Mouse (Mus musculus): Measurements from ENCODE around the gene Plekhg6.
A peak's percentile ranks its signal among the peaks of the same experiment; 100 is the strongest.

Plekhg6 gene

DNA sequence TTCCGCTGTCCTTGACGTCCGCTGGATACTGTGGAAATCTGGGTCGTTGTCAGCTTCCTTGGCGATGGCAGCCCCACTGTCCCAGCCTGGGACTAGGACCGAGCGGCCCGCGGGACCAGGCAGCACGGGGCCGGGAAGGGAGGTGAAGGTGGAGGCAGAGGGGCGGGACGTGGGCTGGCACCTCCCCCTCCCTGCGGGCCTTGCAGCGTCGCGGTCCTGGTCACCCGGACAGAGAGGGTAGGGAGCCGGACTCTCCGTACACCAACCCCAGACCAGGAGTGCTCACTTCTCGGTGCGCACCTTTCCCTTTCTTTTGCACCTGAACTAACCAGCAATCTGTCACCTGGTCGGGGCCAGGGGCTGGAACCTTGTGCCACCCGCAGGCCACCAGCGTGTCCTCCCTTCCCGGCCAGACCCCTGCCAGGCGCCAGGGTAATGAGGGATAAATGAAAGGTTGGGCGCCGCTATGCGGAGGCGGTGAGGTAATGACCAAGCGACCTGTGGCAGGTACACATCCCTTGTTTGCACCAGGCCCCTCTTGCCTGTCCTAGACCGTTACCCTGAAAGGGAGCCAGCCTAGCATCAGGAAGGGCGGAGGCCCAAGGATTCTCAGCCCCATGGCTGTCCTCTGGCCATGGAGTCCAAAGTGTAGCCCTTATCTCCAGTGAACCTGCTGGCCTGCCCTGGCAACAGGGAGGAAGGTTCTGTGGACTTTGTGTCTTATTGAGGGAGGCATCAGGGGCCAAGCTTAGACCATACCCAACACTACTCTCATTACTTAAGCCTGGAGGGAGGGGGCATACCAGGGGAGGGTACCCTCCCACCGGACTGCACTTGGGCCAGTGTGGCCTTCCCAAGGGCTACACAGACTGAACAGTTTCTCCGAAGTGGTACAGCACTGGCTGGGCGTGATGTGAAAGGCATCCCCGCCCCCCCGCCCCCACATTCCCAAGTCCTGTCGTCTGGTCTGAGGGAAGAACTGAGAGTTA, at the start of gene Plekhg6:
Plekhg6 (minus strand) TSS at position 422 of the 989 bp plus-strand sequence.
- no peak for DNase-seq (ENCODE audit: low spot score in 2 of 2)

DNA sequence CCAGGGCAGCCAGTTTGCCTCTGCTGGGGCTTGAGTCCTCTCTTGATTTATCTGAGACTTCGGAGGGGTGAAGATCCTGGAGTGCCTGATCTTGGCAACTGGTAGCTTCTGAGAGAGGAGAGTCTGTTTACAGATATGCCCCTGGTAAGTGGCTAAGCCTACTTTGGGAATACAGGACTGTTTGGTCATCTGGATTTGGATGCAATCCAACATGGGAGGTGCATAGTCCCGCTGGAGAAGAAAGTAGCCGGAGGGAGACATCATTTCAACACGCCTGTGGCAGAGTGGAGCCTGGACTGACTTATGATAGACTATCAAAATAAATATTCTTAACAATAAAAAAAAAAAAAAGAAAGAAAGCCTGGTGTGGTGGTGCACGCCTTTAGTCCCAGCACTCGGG, 49.1 kb upstream of the Plekhg6 start:
- DNase-seq (ENCODE audit: low spot score in 2 of 2): no peak

DNA sequence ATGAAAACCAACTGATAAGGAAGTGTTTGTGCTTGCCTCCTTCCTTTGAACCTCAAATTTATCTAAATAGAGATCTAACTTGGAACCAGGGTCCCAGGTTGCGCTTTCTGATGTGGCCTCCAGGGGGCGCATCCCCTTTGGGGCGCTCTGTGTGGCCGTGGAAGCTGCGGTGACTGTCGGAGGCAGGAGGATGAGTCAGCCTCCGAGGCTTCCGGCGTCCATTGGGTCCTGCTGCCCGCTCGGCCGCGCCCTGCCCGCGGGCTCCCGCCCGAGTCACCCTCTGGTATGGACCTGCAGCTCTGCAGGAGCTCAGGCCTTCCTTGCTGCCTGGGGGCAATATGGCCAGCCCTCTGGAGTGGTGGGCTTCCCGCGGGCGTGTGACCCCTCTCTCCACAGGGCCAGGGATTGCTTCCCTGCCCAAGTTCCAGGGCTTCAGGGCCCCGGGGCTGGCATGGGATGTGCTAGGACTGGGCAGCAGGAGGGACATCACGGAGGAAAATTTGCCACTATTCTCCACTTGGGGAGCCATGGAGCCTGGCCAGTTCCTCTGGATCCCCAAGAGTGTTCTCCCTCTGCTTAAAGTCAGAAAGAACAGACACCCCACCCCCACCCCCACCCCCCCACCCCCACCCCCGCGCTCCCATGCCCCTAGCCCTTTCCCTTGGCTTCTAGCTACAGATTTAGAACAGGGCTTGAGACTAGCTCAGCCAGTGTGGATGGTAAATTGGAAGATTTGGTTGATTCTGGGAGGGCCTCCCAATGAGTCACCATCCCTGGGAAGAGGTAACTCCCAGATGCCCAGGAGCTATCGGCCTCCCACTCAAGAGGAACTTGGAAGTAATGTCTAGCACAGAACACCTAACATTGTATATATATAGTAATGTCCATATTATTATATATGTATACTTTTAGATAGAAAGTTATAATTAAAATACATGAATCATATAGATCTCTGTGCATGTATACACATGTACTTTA, 46.1 kb upstream of the Plekhg6 start:
- DNase-seq (ENCODE audit: low spot score in 2 of 2): peak; percentile 62 to 73

DNA sequence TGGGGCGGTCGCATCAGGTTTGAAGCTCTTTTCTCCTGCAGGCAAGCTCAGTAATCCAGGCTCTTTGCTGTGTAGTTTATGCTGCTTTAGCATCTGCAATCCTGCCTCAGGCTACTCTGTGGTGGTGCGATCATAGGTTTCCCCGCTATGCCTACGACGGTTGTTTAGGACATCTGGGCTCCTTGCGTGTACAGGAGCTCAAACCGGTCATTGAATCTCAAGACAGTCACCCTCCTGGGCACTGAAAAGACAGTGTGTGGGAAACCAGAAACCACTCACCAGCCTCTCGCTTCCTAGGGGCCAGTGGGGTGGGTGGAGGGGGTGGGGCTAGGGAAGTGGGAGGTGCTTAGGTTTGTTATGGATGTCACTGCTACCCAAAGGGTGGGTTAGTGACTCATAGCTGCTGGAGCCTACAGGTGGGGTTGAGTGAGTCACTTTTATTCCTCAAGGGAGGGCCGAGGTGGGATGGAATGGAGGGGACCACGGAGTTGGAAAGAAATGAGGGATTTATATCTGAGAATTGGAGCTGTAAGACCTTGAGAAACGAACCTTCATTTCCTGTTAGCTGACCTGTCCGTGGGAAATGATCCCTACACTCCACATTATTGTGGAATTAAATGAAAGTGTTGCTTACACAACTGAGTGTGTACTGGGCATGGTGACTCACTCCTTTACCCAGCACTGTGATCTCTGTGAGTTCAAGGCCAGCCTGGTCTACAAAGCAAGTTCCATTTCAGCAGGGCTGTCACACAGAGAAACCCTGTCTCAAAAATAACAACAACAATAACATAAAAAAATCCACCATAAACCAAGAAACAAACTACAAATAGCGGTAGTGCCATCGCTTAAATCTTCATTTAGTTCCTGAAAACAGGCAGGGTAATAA, 44.9 kb upstream of the Plekhg6 start:
- no peak for DNase-seq (ENCODE audit: low spot score in 2 of 2)

DNA sequence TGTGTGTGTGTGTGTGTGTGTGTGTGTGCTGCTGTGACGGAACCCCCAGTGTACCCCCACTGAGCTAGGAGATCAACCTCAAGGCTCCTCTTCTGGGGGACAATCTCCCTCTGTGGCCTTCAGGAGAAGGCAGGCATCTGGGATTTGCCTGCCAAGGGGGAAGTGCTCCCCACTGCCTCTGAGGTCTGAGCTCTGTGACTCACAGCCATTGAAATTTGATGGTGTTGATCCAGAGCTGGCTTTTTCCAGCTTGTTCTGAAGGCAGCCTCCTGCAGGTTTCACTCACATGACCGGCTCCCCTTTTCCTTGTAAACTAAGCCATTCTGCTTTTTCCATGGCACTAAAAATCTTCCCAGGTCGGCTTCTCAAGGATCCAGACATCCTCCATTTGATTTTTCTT, 43.6 kb upstream of the Plekhg6 start:
- DNase-seq (ENCODE audit: low spot score in 2 of 2): no peak

DNA sequence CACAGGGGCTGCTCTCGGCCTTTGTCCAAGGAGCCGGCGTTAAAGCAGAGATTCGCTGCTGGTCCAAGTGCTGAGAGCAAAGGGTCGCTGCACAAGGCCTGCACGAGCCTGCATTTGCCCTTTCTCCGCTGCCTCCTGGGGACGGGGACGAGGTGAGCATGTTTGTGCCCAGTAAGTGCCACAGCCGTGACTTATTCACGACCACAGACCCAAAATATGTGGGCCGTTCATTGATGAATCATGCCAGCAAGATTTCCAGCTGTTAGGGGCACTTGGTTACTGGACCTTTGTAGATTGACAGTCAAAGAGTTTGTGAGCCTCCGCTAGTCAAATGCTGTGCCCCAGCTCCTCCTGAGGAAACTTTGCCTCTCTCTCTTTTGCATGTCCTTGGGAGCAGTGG, 42.9 kb upstream of the Plekhg6 start:
- no peak for DNase-seq (ENCODE audit: low spot score in 2 of 2)

DNA sequence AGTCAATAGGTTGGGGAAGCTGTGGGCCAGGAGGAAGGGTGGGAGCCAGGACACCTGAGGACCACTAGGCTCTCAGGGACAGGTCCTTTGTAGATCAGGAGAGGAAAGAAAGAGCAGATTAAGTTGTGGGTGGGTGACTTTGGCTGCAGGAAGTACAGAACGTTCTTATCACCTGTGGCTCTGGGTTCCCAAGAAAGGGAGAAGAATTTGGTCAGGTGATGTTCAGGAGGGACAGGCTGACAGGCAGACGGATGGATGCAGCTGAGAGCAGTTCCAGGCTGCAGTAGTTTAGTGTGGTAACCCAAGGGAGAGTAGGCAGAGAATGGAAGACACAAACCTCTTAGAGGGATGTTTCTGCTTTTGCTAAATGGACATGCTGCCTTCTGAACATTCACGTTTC, 42.5 kb upstream of the Plekhg6 start:
- no peak for DNase-seq (ENCODE audit: low spot score in 2 of 2)

DNA sequence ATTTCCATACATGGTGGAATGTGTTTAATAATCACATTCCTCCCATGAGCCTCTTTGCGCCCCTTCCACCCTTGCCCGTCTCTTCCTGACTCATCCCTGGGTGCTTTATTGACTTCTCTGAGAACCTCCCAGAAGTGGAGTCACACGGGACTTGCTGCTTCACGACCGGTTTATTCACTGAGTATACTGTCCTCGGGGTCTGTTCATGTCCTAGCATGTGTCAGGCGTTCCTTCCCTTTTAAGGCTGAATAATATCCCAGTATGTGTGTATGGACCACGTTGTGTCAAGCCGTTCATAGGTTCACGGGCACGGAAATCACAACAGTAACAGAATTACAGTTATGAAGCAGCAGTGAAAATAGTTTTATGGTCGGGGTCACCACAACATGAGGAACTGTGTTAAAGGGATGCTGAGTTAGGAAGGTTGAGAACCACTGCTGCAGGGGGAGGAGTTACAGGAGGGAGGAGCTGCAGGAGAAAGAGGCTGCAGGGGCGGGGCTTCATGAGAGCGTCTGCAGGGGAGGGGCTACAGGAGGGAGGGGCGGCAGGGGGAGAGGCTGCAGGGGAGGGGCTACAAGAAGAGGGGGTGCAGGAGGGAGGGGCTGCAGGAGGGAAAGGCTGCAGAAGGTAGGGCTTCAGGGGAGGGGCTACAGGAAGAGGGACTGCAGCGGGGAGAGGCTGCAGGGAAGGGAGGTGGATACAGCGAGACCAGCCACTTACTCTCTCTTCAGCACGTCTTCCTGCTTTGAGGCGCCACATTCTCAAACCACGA, 41.6 kb upstream of the Plekhg6 start:
- DNase-seq (ENCODE audit: low spot score in 2 of 2): no peak

DNA sequence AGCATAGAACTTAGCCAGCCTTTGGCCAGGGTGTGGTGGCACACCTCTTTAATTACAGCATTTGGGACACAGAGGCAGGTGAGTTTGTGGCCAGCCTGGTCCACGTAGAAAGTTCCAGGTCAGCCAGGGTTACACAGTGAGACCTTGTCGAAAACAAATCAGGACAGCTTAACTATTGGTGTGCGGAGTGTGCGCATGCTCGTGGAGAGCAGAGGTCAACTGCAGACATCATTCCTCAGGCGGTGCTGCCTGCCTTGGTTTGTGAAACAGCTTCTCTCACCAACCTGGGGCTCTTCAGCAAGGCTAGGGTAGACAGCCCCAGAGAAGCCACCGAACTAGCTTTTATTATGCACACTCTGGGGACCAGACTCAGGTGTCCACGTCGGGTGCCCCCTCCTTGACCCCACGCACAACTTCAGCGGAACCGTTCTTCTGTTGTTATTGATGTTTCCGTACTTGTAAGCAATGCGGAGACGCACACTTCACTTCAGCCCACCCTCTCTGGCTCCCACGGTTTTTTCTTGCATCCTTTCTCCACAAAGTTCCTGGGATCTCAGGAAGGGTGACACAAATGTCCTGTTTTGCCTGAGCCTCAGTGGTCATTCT, 40.0 kb upstream of the Plekhg6 start:
- DNase-seq (ENCODE audit: low spot score in 2 of 2): no peak

DNA sequence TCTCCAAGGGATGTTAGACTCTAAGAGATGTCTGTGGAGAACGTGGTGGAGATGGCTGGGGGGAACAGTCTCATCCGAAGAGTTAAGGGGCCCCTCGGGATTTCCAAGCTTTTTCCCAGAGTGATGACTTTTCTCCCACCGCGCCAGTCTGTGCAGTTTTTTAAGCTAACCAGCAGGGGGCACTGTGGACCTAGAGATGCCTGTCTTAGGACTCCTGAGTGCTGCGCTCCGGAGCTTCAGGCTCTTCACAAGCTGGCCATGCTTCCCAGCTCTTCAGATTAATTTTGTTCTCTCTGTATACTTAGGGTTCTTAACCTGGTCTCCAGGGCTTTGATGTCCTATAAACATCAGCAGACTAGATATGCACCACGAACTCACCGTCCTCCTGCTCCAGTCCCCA, 38.2 kb upstream of the Plekhg6 start:
- peak; percentile 69 to 77 for DNase-seq (ENCODE audit: low spot score in 2 of 2)

DNA sequence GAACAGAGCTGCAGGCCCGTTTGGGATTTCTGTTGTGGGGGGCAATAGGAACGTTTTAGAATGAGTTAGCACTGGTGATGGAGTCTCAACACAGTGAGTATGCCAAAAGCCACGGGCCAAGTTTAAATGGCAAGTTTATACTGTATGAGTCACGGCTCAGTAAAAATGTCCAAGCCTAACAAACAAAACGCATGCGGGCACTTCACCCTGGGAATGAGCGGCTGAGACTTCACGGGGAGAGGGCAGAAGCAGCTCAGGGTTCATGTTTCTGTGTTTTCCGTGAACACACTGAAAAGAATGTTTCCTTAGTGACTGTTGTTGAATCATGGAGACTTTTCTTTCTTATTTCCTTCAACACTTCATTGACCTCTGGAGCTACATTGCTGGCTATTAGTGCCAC, 32.7 kb upstream of the Plekhg6 start:
- DNase-seq (ENCODE audit: low spot score in 2 of 2): no peak

DNA sequence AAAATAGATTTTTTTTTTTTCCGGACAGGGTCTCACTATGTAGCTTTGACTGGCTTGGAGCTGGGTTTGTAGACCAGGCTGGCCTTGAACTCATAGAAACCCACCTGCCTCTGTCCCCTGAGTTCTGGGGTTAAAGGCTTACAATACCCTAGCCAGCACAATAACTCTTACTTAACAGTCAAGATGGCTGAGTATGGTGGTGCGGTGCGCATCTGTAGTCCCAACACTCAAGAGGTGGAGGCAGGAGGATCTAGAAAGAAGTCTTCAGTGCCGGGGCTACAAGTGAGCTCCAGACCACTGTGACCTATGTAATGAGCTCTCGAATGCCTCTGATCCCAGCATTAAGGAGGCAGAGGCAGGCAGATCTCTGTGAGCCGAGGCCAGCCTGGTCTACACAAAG, 31.1 kb upstream of the Plekhg6 start:
- no peak for DNase-seq (ENCODE audit: low spot score in 2 of 2)

DNA sequence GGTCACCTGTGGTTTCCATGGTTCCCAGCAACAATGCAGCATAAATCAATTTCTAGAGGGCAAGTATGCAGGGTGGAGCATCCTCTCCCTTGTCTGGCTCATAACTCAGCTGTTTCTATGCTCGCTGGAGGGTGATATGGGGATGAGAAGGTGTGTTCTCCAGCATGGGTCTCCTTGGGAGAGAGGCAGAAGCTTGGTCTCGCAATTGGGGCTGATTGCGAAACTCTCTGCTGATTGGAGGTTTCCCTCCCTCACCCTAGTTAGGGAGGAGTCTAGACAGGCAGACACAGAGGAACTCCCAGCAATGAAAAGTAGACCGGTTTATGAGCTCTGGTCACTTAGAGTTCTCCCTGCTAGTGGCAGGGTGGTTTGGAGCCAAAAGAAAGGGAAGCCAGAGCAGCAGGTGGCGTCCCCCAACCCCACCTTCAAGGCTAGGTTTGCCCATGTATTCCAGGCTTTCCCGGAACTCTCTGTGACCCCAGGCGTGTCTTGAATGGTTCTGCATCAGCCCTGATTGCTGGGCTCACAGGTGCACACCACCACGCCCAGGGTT, 30.5 kb upstream of the Plekhg6 start:
- no peak for DNase-seq (ENCODE audit: low spot score in 2 of 2)

DNA sequence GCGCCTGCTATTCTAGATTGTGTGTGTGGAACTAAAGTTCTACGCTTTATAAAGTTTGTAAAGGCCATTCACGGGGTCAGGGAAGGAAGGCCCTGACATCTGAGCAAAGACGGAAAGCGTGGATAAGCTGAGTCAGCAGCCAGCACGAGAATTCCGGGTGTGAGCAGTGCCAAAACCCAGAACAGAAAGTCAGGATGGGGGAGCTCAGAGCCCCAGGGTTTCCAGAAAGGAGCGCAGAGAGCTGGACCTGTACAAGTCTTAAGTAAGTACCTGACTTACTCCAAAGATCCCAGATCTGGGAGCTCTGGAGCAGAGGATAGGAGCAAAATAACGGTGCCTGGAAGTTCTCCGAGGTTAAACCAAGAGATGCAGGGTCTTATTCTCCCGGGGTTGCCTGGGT, 30.0 kb upstream of the Plekhg6 start:
- no peak for DNase-seq (ENCODE audit: low spot score in 2 of 2)

DNA sequence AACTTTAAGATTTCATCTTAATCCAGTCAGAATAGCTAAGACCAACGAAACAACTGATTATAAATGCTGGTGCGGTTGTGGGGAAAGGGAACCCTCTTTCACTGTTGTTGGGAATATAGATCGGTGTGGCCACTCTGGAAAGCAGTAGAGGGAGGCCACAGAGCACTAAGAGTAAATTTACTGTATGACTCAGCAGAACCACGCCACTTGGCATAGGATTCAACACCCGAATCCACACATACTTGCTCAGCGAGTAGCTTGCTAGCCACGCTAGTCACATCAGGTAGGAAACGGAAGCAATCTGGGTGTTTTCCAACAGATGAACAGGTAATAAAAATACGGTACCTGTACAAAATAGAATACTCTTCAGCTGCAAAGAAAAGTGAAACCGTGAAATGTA, 27.1 kb upstream of the Plekhg6 start:
- DNase-seq (ENCODE audit: low spot score in 2 of 2): no peak

DNA sequence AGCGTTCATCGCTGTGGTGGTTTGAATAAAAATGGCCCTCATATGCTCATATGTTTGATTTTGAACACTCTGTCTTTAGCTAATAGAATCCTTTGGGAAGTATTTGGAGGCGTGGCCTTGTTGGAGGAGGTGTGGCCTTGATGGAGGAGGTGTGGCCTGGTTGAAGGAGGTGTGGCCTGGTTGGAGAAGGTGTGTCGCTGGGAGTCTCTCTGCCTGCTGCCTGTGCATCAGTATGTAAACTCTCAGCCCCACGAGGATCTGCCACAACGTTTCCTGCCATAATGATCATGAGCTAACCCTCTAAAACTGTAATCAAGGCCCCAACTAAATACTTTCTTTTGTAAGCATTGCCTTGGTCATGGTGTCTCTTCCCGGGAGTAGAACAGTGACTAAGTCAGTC, 26.6 kb upstream of the Plekhg6 start:
- DNase-seq (ENCODE audit: low spot score in 2 of 2): no peak

DNA sequence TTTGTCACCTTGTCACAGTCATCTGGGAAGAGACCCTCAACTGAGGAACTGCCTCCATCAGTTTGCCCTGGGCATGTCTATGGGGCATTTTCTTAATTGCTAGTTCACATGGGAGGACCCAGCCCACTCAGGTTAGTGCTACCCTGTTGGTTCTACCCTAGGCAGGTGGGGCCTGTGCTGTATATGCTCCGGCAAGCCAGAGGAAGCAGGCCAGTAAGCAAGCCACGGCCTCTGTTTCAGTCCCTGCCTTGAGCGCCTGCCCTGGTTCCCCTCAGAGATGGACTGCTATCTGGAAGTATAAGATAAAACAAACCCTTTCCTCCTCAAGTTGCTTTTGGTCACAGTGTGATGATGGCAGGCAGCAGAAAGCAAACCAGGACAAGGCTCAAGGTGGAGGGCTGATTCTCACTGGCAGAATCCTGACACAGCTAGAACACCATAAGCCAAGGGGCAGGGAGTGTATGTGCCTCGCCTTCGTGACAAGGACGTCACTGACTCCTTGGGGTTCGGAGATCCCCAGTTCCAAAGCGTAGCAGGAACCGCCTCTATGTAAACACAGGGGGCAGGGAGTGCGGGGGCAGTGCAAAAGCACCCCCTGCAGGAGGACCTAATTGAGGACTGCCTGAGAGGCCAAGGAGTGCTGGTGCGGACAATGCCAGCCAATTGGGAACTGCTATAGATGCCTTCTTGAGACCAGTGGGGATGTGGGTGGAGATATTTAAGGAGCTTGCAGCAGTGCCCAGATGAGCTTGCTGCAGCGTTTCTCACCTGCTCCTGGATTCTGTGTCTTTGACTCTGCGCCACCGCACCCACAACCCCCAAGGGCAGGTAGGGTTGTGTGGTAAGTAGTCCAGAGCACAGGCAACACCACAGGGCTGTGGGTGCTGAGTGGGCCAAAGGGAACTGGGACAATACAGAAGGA, 25.1 kb upstream of the Plekhg6 start:
- peak; percentile 15 to 44 for DNase-seq (ENCODE audit: low spot score in 2 of 2)

DNA sequence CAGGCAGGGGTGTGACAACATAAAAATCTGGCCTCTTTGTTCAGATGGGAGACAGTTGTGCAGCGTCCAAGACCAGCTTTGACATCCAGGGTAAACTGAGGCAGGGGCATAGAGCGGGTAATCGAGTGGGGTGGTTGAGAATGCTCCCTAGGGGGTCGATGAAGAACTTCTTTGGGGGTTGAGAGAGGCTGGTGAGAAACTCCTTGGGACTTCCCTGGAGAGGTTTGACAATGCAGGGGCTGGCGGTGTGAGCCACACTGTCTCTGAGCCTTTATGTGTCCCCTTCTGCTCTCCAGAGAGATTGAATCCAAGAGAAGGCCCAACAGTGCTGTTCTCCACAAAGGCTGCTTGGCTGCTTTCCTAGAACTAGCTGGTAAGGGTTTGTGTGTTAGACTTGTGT, 9.3 kb upstream of the Plekhg6 start:
- DNase-seq (ENCODE audit: low spot score in 2 of 2): no peak

DNA sequence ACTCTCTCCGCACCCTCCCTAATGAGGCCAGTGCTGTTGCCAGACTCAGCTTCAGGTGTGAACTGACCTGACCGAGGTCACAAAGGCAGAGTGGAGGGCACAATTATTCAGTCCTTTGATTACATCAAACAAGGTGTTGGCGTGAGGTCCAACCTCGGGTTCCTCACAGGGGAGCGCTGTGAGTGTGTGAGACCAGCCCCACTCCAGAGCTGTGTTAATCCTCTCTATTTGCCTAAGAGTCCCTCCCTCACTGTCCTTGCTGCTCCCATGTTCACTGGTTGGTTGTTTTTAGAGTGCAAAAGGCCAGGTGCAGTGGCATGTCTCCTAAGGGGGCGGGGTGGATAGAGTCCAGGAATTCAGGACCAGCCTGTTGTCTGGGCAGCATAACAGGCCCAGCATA, 5.5 kb upstream of the Plekhg6 start:
- DNase-seq (ENCODE audit: low spot score in 2 of 2): no peak

All from frontal cortex, postnatal 36 days (tissue).